Mouse (Mus musculus) kidney, embryonic 16.5 days (tissue): ENCODE results near the gene Acp4. TPM values are rescaled to one million over a fixed set of nuclear protein-coding genes. Genes with fewer than 3 reads are reported as not detected.
A peak's percentile ranks its signal among the peaks of the same experiment; 100 is the strongest.
"Not testable (repeated sequence)": the region's sequence is repeated elsewhere in the genome, so short reads cannot be mapped to it uniquely, and the experiment has no call there.

Experiments used
- ATAC-seq: fragments of 200-750 bp; cut with Nextera tagmentation; 2 replicates; pipeline ENCODE4 v1.8.0; 2017; ENCODE audit warnings: moderate TSS enrichment; ENCODE audit not compliant: low FRiP score, low TSS enrichment
- H3K27ac ChIP-seq: fragments of 300-500 bp; sonication (generic); 2 replicates; pipeline ENCODE4 v1.5.1; 2014; ENCODE audit warnings: low read length
- H3K27me3 ChIP-seq: fragments of 300-500 bp; sonication (generic); 2 replicates; pipeline ENCODE4 v1.6.1; 2014; ENCODE audit warnings: low read length, control low read depth, mixed read lengths; ENCODE audit not compliant: insufficient read depth
- H3K36me3 ChIP-seq: fragments of 300-500 bp; sonication (generic); 2 replicates; pipeline ENCODE4 v1.6.1; 2014; ENCODE audit warnings: low read length, control low read depth, mixed read lengths; ENCODE audit not compliant: insufficient read depth
- H3K4me1 ChIP-seq: fragments of 300-500 bp; sonication (generic); 2 replicates; pipeline ENCODE4 v1.6.1; 2014; ENCODE audit warnings: low read length, control low read depth, mixed read lengths; ENCODE audit not compliant: insufficient read depth
- H3K4me2 ChIP-seq: fragments of 300-500 bp; sonication (generic); replicated peaks from 2 replicates; pipeline ENCODE4 v1.6.1; 2014; ENCODE audit warnings: low read depth, low read length
- H3K4me3 ChIP-seq: fragments of 300-500 bp; sonication (generic); 2 replicates; pipeline ENCODE4 v1.5.1; 2014; ENCODE audit warnings: mild to moderate bottlenecking, low read length
- H3K9ac ChIP-seq: fragments of 300-500 bp; sonication (generic); replicated peaks from 2 replicates; pipeline ENCODE4 v1.6.1; 2014; ENCODE audit warnings: low read length
- H3K9me3 ChIP-seq: fragments of 300-500 bp; sonication (generic); 2 replicates; pipeline ENCODE4 v1.6.1; 2016; ENCODE audit warnings: low read length, control low read depth
- WGBS: fragments of 180-500 bp; shearing (Covaris S2); extraction: QIAGEN DNeasy Blood & Tissue Kit; methylation state at CpG from one replicate; pipeline ENCODE4 v1.1.7; 2014; 5-methylcytosine and 5-hydroxymethylcytosine counted together
- polyA plus RNA-seq: library from polyadenylated mRNA; unstranded; fragments of >200 nt; fragmentation: Nextera tagmentation; extraction: Ambion mirVana; gene quantifications from 2 replicates; pipeline ENCODE4 v1.2.1, GENCODE M21; 2015

Gene Acp4
- polyA plus RNA-seq: not detected in 2 replicates

DNA sequence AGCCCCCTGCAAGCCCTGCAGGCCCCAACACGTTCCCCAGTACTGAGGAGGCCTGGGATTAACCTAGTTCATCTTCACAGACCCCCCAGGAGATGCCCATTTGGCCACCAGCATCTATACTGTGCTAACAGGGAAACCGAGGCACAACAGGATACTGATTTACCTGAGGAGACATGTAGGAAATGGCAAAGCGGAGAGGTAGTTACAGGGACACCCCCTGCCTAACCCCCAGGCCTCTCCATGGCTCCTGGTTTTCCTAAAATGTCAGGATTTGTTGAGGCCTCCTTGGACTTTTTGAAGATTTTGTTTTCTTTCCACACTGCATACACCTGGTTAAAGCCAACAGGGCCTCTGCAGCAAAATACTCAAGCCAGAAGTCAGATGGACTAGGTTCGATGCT is at the start of gene Acp4:
Gene Acp4 (minus strand): TSS at position 101 of the 400 bp plus-strand sequence.
- no peaks in the 10 kb centered on the region for H3K9me3 ChIP-seq
- ATAC-seq: no peak
- no peak within 1 kb of the TSS for H3K27ac ChIP-seq
- H3K36me3 ChIP-seq: peaks cover 18% of the 10 kb centered on the region
- H3K4me2 ChIP-seq: no peak within 1 kb of the TSS
- no peak within 1 kb of the TSS for H3K4me3 ChIP-seq
- no peaks in the 10 kb centered on the region for H3K4me1 ChIP-seq
- 0 out of 2 replicates have a peak, but pooled peaks cover 9% of the 10 kb centered on the region for H3K27me3 ChIP-seq
- no peak within 1 kb of the TSS for H3K9ac ChIP-seq
- WGBS: 76% methylated on average over 4 of the region's 4 CpGs

- no peak for ATAC-seq
- peak within 1 kb of the TSS; percentile 76 for H3K4me3 ChIP-seq
- peaks cover 8% of the 10 kb centered on the region; the same call in 1 of the 2 replicates for H3K27me3 ChIP-seq
- peak within 1 kb of the TSS; percentile 60 for H3K9ac ChIP-seq
- H3K4me2 ChIP-seq: peak within 1 kb of the TSS; percentile 57
- no peaks in the 10 kb centered on the region for H3K9me3 ChIP-seq
- WGBS: 52% methylated on average over 6 of the region's 6 CpGs
- peak within 1 kb of the TSS; percentile 93 for H3K27ac ChIP-seq
- peaks cover 33% of the 10 kb centered on the region for H3K4me1 ChIP-seq
- H3K36me3 ChIP-seq: no peaks in the 10 kb centered on the region
Measured at GRCm38 (mm10) chr7:44306516-44307240, 49.5 kb upstream of the Acp4 start, which contains the start of gene Clec11a. TSS of gene Clec11a (minus strand) at chr7:44306902.

DNA sequence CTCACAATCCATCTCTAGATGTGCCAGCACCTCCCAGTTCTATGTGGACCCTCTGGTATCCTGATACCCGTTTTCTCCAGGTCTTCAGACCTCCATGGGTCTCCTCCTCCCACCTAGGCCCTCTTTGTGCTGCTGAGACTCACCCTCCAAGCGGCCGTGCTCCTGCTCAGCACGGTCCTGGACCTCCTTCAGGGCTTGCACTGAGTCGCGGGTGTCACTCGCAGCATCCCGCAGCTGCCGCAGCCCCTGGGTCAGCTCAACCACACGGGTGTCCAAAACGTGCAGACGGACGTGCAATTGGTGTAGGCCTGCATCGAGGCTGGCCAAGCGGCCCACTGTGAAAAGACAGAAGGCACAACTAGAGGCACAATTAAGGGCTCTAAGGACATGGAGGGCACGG is 48.5 kb upstream of the Acp4 start:
- Histone ChIP-seq H3K9me3 (no peaks in the 10 kb centered on the region), H3K4me3 (peak overlapping the region; percentile 76), H3K9ac (peak overlapping the region; percentile 60), H3K27me3 (peaks cover 8% of the 10 kb centered on the region; the same call in 1 of the 2 replicates), H3K4me2 (peak overlapping the region; percentile 57), H3K36me3 (no peaks in the 10 kb centered on the region), H3K4me1 (peaks cover 23% of the 10 kb centered on the region), H3K27ac (peak overlapping the region; percentile 93)
- ATAC-seq: no peak
- WGBS: 6% methylated on average over 16 of the region's 16 CpGs

GRCm38 (mm10) chr7:44304775-44305641 is 47.8 kb upstream of the Acp4 start:
- WGBS: under 1% methylated on average over 49 of the region's 49 CpGs
- Histone ChIP-seq H3K9me3 (no peaks in the 10 kb centered on the region), H3K27ac (peak overlapping the region; percentile 93), H3K4me3 (peak overlapping the region; percentile 76), H3K4me2 (peak overlapping the region; percentile 57), H3K27me3 (peaks cover 8% of the 10 kb centered on the region; the same call in 1 of the 2 replicates), H3K9ac (peak overlapping the region; percentile 94), H3K36me3 (no peaks in the 10 kb centered on the region), H3K4me1 (peaks cover 19% of the 10 kb centered on the region)
- peak; percentile 96 for ATAC-seq

DNA sequence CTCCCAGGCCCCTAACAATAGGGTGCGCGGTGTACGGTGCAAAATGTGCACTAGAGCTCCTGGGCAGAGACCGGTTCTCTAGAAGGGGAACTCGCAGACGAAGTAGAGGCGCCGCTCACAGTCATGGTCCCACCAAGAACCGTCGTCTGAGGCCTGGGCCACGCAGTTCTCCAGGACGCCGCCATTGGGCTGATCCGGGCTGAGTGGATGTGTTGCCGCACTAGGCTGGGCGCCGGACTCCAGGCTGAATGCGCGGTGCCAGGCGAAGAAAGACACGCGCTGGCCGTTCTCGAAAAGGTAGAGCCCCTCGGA is 47.2 kb upstream of the Acp4 start:
- H3K9me3 ChIP-seq: no peaks in the 10 kb centered on the region
- peak overlapping the region; percentile 57 for H3K4me2 ChIP-seq
- H3K27me3 ChIP-seq: peaks cover 8% of the 10 kb centered on the region; the same call in 1 of the 2 replicates
- H3K9ac ChIP-seq: peak overlapping the region; percentile 94
- H3K27ac ChIP-seq: peak overlapping the region; percentile 93
- peaks cover 19% of the 10 kb centered on the region for H3K4me1 ChIP-seq
- no peaks in the 10 kb centered on the region for H3K36me3 ChIP-seq
- peak; percentile 13 for ATAC-seq
- under 1% methylated on average over 25 of the region's 25 CpGs for WGBS
- H3K4me3 ChIP-seq: peak overlapping the region; percentile 76

- ATAC-seq: no peak
- H3K9ac ChIP-seq: peak overlapping the region; percentile 94
- H3K9me3 ChIP-seq: no peaks in the 10 kb centered on the region
- H3K4me2 ChIP-seq: peak overlapping the region; percentile 57
- H3K27me3 ChIP-seq: peaks cover 3% of the 10 kb centered on the region; the same call in 1 of the 2 replicates
- H3K4me1 ChIP-seq: peaks cover 19% of the 10 kb centered on the region
- H3K4me3 ChIP-seq: peak overlapping the region; percentile 76
- 80% methylated on average over 14 of the region's 14 CpGs for WGBS
- no peaks in the 10 kb centered on the region for H3K36me3 ChIP-seq
- H3K27ac ChIP-seq: peak overlapping the region; percentile 93
Measured at GRCm38 (mm10) chr7:44303346-44304340, 46.5 kb upstream of the Acp4 start.

- H3K4me1 ChIP-seq, H3K27ac ChIP-seq, H3K9ac ChIP-seq, H3K36me3 ChIP-seq, H3K9me3 ChIP-seq, H3K27me3 ChIP-seq, H3K4me3 ChIP-seq, H3K4me2 ChIP-seq, ATAC-seq: not testable (repeated sequence)
- WGBS: 82% methylated on average over 2 of the region's 2 CpGs
Measured at GRCm38 (mm10) chr7:44297501-44297900, 40.3 kb upstream of the Acp4 start.

DNA sequence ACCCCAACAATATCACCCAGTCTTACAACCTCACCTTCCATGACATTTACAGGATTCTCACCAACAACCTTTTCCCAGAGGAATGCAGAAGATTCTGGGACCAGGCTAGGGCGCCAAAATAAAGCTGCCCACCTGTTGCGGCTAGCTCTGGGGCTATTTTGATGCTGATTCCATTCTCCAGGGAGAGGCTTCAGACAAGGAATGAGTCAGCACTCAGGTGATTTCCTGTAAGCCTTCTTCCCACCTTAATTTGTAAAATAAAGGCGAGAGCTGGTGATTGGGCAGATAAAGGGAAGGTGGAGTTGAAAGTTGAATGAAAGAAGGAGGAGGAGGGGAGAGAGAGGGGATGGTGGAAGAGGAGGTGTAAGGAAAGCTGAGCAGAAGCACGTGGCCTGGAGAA is 34.2 kb upstream of the Acp4 start:
- Histone ChIP-seq H3K36me3 (no peaks in the 10 kb centered on the region), H3K4me2 (no peak overlapping the region), H3K9me3 (peaks cover 7% of the 10 kb centered on the region), H3K4me3 (no peak overlapping the region), H3K27me3 (no peaks in the 10 kb centered on the region), H3K27ac (no peak overlapping the region), H3K9ac (no peak overlapping the region), H3K4me1 (no peaks in the 10 kb centered on the region)
- 52% methylated on average over 4 of the region's 4 CpGs for WGBS
- no peak for ATAC-seq

- Histone ChIP-seq H3K27me3 (no peaks in the 10 kb centered on the region), H3K9ac (no peak overlapping the region), H3K4me2 (no peak overlapping the region), H3K4me3 (no peak overlapping the region), H3K9me3 (peaks cover 7% of the 10 kb centered on the region), H3K27ac (no peak overlapping the region), H3K36me3 (no peaks in the 10 kb centered on the region), H3K4me1 (no peaks in the 10 kb centered on the region)
- ATAC-seq: no peak
- 77% methylated on average over 4 of the region's 4 CpGs for WGBS
Measured at GRCm38 (mm10) chr7:44290986-44291385, 33.8 kb upstream of the Acp4 start.
